Mouse (Mus musculus): ENCODE data around the gene Wnt4. TPM values are rescaled to one million over a fixed set of nuclear protein-coding genes. Genes with fewer than 3 reads are reported as not detected.

Wnt4 gene
- total RNA-seq, 1 experiment = 4.0 TPM

DNA sequence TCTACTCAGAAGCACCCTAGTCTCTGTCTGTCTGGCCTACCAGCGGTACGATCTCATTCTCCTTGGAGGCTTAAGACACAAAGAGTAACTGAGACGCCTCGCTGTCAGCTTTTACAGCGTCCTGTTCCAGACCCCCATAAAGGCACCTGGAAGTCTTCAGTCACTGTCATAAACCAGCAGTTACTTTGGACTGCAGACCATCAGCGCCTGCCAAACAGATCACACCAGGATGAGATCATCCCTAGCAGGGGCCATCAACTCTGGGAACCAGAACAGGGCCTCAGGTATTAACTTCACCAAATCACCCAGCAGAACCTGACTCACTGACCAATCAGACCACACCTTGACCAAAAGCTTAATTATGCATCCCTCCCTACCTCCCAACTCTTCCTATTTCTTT lies 37.3 kb downstream of the Wnt4 start:
- Histone ChIP-seq H3K4me1 (ENCODE audit: control insufficient read depth in 2 of 2, insufficient read depth in 2 of 2, low read length in 2 of 2, poor library complexity in 1 of 2) (peaks cover 0 to 2% of the 10 kb centered on the region in 2 experiments; a peak in 1 of 4 replicates), H3K27ac (ENCODE audit: insufficient read depth, low read depth, low read length, poor library complexity, severe bottlenecking) (no peak overlapping the region), H3K36me3 (ENCODE audit: control insufficient read depth, insufficient read depth, low read length, poor library complexity, severe bottlenecking) (peaks cover 3% of the 10 kb centered on the region), H3K9ac (ENCODE audit: insufficient read depth, low read depth, low read length, poor library complexity, severe bottlenecking) (no peak overlapping the region), H3K9me3 (ENCODE audit: control insufficient read depth, insufficient read depth, low read depth, low read length) (no peaks in the 10 kb centered on the region), H3K4me3 (ENCODE audit: insufficient read depth in 1 of 2, low read depth in 1 of 2, low read length in 2 of 2, poor library complexity in 1 of 2, severe bottlenecking in 1 of 2) (no peak overlapping the region)
- no peak for DNase-seq (ENCODE audit: low read depth, low spot score)
- in situ Hi-C loops (cut with MboI; ENCODE audit: low sequenced_read_pairs in 2 of 2, unreplicated experiment in 2 of 2) = no loop called here
- TF ChIP-seq ZNF384 (IDR thresholded peaks at IDR 0.05; ENCODE audit: low read depth, low read length) (no peak), ZC3H11A (IDR thresholded peaks at IDR 0.05; ENCODE audit: borderline replicate concordance, low read depth, low read length) (no peak), CHD2 (IDR thresholded peaks at IDR 0.05; ENCODE audit: low read depth, low read length) (no peak), HCFC1 (IDR thresholded peaks at IDR 0.05; ENCODE audit: borderline replicate concordance, insufficient read depth, low read length) (no peak), MAFK (IDR thresholded peaks at IDR 0.05; ENCODE audit: insufficient read depth, low read depth, low read length) (no peak)

DNA sequence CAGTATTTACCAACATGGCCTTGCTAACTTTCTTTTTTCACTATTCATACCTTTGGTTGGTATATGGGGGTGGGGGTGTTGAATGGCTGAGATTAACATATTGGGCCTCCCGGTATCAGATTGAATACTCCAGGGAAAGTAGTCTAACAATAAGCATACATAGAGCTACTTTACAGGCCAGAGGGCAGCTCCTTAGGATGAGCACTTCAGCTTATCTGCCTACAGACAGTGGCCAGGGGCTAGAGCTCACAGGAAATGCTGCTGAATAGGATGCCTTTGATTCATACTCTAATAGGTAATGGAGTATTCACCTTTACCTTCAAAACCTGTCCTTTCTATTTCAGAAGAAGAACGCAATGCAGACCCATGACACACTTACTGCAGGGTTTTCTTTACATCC lies 37.8 kb downstream of the Wnt4 start:
- TF ChIP-seq ZNF384 (IDR thresholded peaks at IDR 0.05; ENCODE audit: low read depth, low read length) (no peak), ZC3H11A (IDR thresholded peaks at IDR 0.05; ENCODE audit: borderline replicate concordance, low read depth, low read length) (no peak), CHD2 (IDR thresholded peaks at IDR 0.05; ENCODE audit: low read depth, low read length) (no peak), HCFC1 (IDR thresholded peaks at IDR 0.05; ENCODE audit: borderline replicate concordance, insufficient read depth, low read length) (no peak), MAFK (IDR thresholded peaks at IDR 0.05; ENCODE audit: insufficient read depth, low read depth, low read length) (no peak)

DNA sequence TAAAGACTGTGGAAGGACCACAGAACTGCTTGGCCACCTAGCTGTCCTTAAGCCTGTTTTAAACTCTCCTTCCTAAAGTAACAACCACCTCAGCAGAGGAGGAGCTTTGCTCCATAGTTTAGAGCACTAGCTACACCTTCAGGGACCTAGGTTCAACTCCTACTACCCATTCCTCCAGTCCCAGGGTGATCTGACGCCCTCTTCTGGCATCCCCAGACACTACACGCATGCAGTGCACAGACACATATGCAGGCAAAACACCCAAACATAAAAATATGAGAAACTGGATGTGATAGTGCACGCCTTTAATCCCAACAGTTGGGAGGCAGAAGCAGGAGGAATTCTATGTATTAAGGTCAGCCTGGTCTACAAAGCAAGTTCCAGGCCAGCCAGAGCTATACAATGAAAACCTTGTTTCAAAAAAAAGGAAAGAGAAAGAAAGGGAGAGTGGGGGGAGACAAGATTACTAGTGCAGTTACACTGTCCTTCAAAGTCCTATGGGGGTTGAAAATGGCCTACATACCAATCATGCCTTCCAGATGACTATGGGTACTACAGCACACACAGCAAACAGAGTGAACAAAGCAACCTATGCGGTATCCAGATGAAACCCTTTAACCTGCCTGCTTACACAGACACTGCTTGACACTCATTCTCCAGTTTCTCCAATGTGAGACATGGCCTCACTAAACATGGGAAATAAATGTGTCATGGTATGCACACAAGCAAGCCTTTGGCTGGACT lies 38.9 kb downstream of the Wnt4 start:
- H3K4me3 ChIP-seq (ENCODE audit: insufficient read depth in 1 of 2, low read depth in 1 of 2, low read length in 2 of 2, poor library complexity in 1 of 2, severe bottlenecking in 1 of 2) = no peak overlapping the region
- peaks cover 4% of the 10 kb centered on the region for H3K36me3 ChIP-seq (ENCODE audit: control insufficient read depth, insufficient read depth, low read length, poor library complexity, severe bottlenecking)
- no peak for TF ChIP-seq ZNF384 (IDR thresholded peaks at IDR 0.05; ENCODE audit: low read depth, low read length)
- no peak for TF ChIP-seq HCFC1 (IDR thresholded peaks at IDR 0.05; ENCODE audit: borderline replicate concordance, insufficient read depth, low read length)
- no peak for TF ChIP-seq MAFK (IDR thresholded peaks at IDR 0.05; ENCODE audit: insufficient read depth, low read depth, low read length)
- no peak for TF ChIP-seq CHD2 (IDR thresholded peaks at IDR 0.05; ENCODE audit: low read depth, low read length)
- TF ChIP-seq ZC3H11A (IDR thresholded peaks at IDR 0.05; ENCODE audit: borderline replicate concordance, low read depth, low read length) = no peak
- peak; percentile 16 for DNase-seq (ENCODE audit: low read depth, low spot score)
- H3K4me1 ChIP-seq (ENCODE audit: control insufficient read depth in 2 of 2, insufficient read depth in 2 of 2, low read length in 2 of 2, poor library complexity in 1 of 2) = peaks cover 0 to 2% of the 10 kb centered on the region in 2 experiments; a peak in 1 of 4 replicates
- H3K9me3 ChIP-seq (ENCODE audit: control insufficient read depth, insufficient read depth, low read depth, low read length) = no peaks in the 10 kb centered on the region
- in situ Hi-C loops (cut with MboI; ENCODE audit: low sequenced_read_pairs in 2 of 2, unreplicated experiment in 2 of 2) = no loop called here
- H3K9ac ChIP-seq (ENCODE audit: insufficient read depth, low read depth, low read length, poor library complexity, severe bottlenecking) = no peak overlapping the region
- H3K27ac ChIP-seq (ENCODE audit: insufficient read depth, low read depth, low read length, poor library complexity, severe bottlenecking) = no peak overlapping the region

More for the DNA sequence above, 37.8 kb downstream of the Wnt4 start:
- Histone ChIP-seq H3K9ac (ENCODE audit: insufficient read depth, low read depth, low read length, poor library complexity, severe bottlenecking) (no peak overlapping the region), H3K4me3 (ENCODE audit: insufficient read depth in 1 of 2, low read depth in 1 of 2, low read length in 2 of 2, poor library complexity in 1 of 2, severe bottlenecking in 1 of 2) (no peak overlapping the region), H3K9me3 (ENCODE audit: control insufficient read depth, insufficient read depth, low read depth, low read length) (no peaks in the 10 kb centered on the region), H3K4me1 (ENCODE audit: control insufficient read depth in 2 of 2, insufficient read depth in 2 of 2, low read length in 2 of 2, poor library complexity in 1 of 2) (peaks cover 0 to 2% of the 10 kb centered on the region in 2 experiments; a peak in 1 of 4 replicates), H3K27ac (ENCODE audit: insufficient read depth, low read depth, low read length, poor library complexity, severe bottlenecking) (no peak overlapping the region), H3K36me3 (ENCODE audit: control insufficient read depth, insufficient read depth, low read length, poor library complexity, severe bottlenecking) (peaks cover 3% of the 10 kb centered on the region)
- no peak for DNase-seq (ENCODE audit: low read depth, low spot score)
- in situ Hi-C loops (cut with MboI; ENCODE audit: low sequenced_read_pairs in 2 of 2, unreplicated experiment in 2 of 2) = no loop called here

GRCm38 (mm10) chr4:137324926-137325325 lies 47.6 kb downstream of the Wnt4 start:
- H3K27ac ChIP-seq (ENCODE audit: insufficient read depth, low read depth, low read length, poor library complexity, severe bottlenecking) = no peak overlapping the region
- H3K36me3 ChIP-seq (ENCODE audit: control insufficient read depth, insufficient read depth, low read length, poor library complexity, severe bottlenecking) = peaks cover 15% of the 10 kb centered on the region
- no peak for DNase-seq (ENCODE audit: low read depth, low spot score)
- H3K9ac ChIP-seq (ENCODE audit: insufficient read depth, low read depth, low read length, poor library complexity, severe bottlenecking) = no peak overlapping the region
- TF ChIP-seq CHD2 (IDR thresholded peaks at IDR 0.05; ENCODE audit: low read depth, low read length) = no peak
- TF ChIP-seq ZC3H11A (IDR thresholded peaks at IDR 0.05; ENCODE audit: borderline replicate concordance, low read depth, low read length) = no peak
- TF ChIP-seq MAFK (IDR thresholded peaks at IDR 0.05; ENCODE audit: insufficient read depth, low read depth, low read length) = no peak
- no peak for TF ChIP-seq HCFC1 (IDR thresholded peaks at IDR 0.05; ENCODE audit: borderline replicate concordance, insufficient read depth, low read length)
- TF ChIP-seq ZNF384 (IDR thresholded peaks at IDR 0.05; ENCODE audit: low read depth, low read length) = no peak
- no peak overlapping the region for H3K4me3 ChIP-seq (ENCODE audit: insufficient read depth in 1 of 2, low read depth in 1 of 2, low read length in 2 of 2, poor library complexity in 1 of 2, severe bottlenecking in 1 of 2)
- H3K9me3 ChIP-seq (ENCODE audit: control insufficient read depth, insufficient read depth, low read depth, low read length) = no peaks in the 10 kb centered on the region
- H3K4me1 ChIP-seq (ENCODE audit: control insufficient read depth in 2 of 2, insufficient read depth in 2 of 2, low read length in 2 of 2, poor library complexity in 1 of 2) = no peaks in the 10 kb centered on the region; a peak in 1 of 4 replicates
- in situ Hi-C loops (cut with MboI; ENCODE audit: low sequenced_read_pairs in 2 of 2, unreplicated experiment in 2 of 2) = no loop called here
